Mouse (Mus musculus) frontal cortex, postnatal 25 days (tissue): ENCODE data around the gene Tex26.

ENCODE experiments used
- DNase-seq, 2 experiments: peaks; one replicate each; pipeline ENCODE4 v3.0.0; 2022; ENCODE audit warnings: low spot score in 2 of 2

Tex26 gene

DNA sequence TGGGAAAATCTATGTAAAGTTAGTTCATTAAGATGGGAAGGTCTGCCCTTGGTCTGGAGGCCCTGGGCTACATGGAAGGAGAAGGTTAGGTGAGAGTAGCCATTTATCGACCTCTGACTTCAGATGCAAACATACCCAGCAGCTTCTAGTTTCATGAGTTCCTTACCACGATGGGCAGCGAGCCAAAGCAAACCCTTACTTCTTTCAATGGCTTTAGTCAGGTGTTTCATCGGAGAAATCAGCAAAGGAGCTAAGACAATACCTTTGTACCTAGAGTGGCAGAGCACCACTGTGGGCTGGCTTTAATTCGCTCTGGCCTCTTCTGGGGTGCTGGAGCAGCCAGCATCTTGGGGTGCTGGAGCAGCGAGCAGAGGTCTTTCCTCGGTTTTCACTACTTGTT, 5.8 kb upstream of the Tex26 start:
- no peak for DNase-seq

DNA sequence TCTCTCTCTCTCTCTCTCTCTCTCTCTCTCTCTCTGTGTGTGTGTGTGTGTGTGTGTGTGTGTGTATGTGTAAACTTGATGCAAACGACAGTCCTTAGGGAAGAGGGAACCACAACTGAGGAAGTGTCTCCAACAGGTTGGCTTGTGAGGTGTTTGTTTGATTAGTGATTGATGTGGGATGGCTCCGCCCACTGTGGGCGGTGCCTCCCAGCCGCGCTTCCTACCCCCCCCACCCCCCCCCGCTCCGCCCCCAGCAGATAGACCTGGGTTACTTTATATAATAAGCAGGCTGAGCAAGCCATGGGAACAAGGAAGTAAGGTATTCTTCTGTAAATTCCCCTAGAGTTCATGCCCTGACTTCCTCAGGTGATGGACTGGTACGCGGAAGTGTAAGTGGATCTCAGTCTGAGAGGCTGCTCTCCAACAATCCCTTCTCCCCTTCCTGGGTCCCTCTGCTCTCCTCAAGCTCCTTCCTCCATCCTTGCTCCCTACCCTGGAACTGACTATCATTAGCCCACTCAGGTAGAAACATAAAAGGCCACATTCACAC, 5.2 kb upstream of the Tex26 start:
- DNase-seq: no peak

DNA sequence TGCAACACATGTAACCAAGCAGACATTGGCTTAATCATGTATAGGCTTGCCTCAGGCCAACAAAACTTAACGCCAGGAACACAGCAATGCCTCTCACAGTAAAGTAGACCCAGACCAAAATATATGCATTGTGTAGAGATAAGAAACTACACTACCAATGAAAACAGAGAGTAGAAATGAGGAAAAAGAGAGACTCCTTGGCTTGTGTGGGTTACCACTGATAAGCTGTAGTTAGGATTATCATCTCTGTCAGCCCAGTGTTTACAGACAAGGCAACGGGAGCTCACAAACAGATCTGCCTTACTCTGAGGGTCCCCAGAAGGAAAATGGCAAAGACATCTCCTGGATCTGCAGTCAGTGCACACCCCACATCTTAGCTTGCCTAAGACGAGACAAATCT, 2.9 kb upstream of the Tex26 start:
- DNase-seq: no peak

DNA sequence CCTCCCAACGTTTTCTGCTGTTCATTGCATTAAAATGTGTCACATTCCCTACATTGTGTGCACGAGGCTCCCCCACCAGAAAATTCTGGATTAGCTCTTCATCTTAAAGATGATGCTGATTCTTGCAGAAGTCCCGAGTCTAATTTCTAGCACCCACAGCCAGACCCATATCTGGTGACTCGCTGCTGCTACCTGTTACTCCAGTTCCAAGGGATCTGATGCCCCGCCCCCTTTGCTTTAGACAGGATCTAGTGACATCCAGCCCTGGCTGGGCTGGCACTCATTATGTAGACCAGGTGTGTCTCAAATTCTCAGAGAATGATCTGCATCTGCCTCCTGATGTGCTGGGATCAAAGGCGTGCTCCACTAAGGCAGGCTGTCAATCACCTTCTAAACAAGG, 2.3 kb upstream of the Tex26 start:
- no peak for DNase-seq

DNA sequence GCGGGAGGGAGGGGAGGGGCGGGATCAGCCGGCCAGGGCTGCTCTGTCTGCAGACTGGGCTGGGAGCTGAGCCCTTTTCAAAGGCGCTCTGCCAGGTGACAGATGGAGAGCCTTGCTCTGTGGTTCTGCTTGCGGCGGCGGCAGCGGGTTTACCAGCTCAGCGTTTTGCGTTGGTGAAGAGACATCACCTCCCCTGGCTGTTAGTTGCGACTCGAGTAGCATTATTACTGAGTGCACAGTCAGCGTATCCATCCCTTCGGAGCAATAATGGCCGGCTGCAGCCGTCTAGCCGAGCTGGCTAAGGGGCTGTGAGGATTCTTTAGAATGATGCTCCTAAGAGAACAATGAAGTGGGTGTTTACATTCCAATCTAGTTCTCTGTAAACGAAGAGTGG, 717 bp downstream of the Tex26 start:
- DNase-seq: peak; percentile 37 to 44

DNA sequence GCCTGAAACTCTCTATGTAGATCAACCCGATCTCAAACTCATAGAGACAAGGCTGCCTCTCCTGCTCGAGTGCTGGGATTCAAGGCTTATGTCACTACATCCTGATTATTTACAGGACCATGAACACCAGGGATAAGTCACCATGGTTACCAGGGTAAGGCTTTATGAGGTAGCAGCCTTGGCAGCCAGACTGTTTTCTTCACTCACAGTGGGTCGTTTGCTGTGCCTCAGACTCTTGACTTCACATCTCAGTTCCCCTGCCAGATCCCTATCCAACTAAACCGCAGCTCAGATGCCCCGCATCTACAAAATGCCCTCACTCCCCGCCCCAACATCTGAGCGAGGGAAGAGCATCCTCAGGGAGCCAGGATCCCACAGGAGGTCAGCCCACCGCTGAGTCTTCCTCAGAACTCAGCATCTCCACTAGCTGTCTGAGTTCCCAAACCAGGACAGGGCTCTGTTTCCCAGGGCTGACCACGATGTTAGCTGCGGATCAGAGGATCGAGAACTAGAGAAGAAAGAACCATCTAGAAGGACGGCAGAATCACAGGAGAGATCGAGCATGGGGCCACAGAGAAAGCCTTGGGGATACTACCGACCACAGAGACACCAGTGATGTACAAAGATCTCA, 2.3 kb downstream of the Tex26 start:
- no peak for DNase-seq

DNA sequence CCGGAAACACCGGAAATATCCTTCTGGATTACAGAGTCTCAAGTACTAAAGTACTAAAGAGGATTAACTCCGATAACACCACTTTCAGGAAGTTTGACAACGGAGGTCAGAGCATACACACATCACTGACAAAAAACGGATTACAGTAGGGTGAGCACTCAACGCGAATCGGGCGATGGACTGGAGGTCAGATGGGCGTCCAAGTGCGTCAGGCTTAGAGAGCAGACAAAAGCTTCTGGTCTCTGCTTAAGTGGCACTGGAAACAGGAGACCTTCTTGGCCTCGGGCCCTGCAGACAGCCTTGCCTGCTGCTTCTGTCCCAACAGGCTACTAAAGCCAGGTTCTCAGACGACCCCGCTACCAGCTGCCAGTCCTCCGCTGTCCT, 2.8 kb downstream of the Tex26 start:
- DNase-seq: no peak

DNA sequence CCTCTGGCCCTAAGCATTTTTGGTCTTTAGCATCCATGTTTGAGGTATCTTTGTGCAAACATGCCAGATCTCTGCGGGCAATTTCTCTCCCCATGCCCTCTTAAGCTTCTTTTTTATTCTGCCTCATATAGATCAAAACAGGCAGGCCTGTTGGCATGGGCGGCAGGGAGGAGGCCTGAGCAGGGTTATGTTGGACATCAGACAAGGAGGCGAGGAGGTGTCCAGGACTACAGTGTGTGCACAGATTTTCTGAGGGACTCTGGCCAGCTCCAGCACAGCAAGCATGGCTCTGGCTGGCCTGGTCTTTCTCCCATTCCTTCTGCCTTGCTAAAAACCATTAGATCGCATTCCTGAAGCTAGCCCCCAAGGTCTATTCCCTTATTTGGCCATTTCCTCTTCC, 5.0 kb downstream of the Tex26 start:
- no peak for DNase-seq

DNA sequence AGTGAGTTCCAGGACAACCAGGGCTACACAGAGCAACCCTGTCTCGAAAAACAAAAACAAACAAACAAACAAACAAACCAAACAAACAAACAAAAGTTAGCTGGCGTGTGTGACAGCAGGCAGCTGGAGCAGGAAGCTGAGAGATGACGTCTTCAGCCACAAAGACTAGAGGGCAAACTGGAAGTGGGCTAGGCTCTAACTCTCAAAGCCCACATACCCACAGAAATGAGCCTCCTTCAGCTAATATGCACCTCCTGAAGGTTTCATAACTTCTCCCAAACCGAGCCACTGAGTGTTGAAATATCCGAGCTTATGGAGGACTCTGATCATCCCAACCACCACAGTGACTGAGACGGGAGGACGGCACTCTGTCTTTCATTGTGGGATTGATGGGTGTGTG, 7.0 kb downstream of the Tex26 start:
- DNase-seq: no peak

DNA sequence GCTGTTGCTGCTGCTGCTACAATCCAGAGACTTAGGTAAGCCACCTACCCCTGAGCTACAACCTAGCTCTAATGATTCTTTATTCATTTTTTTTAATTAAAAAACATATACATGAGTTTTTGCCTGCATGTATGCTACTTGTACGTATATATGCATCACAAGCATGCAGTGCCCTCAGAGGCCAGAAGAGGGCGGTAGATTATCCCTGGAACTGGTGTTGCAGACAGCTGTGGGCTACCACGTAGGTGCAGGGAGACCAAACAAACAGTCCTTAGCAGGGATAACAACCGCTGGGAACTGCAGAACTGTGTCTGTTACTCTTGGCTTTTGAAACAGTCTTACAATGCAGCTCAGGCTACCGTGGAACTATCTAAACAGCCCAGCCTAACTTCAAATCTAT, 8.3 kb downstream of the Tex26 start:
- DNase-seq: no peak

DNA sequence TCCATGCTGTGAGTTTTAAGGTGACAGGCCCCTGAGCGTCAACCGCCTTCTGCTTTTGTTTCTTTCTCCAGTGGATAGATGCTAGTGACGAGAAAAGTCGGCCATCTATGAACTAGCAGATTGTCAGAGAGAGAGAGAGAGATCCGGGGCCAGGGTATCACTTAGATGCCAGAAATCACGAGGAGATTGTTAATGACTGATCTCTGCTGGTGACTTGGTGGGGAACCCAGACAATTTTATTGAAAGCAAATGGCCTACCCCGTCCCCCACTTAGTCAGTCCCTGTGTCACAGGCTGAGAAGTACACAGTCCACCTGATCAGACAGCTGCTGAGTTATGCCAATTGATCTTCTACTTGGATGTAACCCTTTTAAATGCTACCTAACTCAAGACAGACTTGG, 9.9 kb downstream of the Tex26 start:
- DNase-seq: no peak

DNA sequence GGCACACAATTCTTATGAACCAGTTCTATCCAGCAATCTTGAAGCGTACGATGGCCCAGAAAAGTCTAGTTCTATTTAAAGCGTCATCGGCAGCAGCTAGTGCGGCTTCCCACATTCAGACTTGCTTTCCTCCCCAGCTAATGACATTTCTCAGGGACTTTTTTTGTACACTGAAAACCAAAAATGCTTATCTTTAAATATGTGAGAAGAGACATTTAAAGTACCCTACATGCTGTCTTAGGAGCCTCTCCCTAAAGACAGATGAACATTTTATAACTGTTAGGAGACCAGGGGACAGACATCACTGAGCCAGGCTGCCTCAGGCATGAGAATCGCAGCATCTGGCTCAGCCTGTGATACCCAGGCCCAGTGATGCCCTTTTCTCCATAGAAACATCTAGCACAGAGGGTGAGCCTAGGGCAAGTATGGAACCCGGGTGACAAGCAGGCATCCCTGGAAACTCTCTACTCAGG, 11.8 kb downstream of the Tex26 start:
- no peak for DNase-seq

DNA sequence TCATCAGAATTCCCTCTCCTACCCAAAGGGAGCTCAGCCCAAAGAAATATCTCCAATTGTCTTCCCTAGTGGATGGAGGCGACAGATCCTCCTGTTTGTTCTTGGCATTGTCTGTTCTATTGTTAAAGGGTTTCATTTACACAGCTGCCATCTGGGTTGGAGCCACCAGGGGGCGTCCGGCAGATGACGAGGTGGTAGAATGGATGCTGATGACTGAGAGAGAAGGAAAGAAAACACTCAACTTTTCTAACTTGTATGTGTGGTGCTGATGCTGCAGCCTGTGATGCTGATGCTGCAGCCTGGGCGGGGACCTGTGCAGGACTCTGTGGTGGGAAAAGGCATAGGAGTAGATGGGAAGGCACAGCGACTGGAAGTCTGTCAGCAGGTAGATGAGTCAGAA, 14.8 kb downstream of the Tex26 start:
- DNase-seq: peak; percentile 54 to 74

DNA sequence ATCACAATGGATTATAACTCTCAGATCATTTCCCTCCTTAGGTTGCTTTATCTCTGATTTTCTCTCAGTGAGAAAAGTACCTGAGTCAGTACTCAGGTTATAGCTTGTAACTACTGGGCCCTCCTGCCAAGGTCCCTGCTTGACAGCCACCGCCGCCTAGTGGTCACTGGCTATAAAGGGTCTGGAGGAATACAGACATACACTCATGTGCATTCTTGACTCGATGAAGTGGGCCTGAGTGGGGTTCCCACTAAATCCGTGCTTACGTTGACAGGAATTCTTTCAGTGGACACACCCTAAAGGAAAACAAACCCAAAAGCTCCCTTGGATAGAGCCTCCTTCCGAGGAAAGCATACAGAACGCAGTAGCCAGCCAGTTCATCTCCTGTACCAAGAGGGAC, 17.1 kb downstream of the Tex26 start:
- no peak for DNase-seq

DNA sequence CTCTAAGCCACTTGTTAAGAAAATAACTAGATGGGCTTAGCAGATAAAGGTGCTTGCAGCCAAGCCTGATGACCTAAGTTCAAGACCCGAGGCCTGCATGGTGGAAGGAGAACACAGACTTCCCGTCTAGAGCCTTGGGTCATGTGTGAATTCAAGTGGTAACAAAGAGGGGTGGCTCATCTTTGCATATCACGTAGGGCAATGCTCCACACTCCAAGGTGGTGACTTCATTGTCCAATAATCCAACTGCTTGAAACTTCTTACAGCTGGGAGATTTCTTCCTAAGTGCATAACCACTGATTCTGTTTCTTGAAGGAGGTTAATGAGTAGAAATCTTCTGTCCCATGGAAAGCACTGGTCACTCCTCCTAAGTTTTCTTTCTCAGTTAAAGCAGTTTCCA, 22.6 kb downstream of the Tex26 start:
- no peak for DNase-seq

DNA sequence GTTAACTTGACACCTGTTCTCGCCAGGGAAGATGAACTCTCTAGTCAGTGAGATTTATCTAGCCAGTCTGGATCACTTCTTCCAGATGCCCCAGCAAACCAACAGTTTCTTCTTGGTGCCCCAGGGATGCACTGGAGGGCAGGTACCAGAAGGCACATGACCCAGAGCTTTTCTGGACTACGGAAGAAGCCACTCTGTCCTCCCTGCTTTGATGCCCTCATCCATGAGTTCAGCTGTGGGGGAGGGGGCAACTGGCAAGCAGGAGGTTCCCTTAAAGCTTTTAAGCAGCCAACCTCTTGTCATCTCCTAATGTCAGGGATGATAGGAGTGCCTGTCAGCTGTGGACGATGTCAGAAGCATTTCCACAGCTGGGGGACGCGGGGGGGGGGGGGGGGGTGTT, 25.8 kb downstream of the Tex26 start:
- DNase-seq: no peak

DNA sequence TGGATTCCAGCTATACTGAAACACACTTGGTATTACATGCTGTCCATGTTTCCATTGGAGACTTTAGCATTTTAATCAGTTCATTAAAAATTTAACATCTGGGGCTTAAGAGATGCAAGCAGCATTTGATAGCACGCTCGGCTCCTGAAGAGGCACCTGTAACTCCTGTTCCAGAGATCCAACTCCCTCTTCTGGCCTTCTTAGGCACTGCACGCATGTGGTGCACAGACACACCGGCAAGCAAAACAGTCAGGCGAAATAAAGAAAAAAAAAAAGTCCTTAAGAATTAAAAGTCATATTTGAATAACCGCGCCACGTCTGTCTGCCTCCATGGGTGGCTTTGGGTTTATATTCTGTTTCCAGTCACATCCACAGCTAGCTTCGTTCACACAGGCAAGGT, 34.7 kb downstream of the Tex26 start:
- no peak for DNase-seq

DNA sequence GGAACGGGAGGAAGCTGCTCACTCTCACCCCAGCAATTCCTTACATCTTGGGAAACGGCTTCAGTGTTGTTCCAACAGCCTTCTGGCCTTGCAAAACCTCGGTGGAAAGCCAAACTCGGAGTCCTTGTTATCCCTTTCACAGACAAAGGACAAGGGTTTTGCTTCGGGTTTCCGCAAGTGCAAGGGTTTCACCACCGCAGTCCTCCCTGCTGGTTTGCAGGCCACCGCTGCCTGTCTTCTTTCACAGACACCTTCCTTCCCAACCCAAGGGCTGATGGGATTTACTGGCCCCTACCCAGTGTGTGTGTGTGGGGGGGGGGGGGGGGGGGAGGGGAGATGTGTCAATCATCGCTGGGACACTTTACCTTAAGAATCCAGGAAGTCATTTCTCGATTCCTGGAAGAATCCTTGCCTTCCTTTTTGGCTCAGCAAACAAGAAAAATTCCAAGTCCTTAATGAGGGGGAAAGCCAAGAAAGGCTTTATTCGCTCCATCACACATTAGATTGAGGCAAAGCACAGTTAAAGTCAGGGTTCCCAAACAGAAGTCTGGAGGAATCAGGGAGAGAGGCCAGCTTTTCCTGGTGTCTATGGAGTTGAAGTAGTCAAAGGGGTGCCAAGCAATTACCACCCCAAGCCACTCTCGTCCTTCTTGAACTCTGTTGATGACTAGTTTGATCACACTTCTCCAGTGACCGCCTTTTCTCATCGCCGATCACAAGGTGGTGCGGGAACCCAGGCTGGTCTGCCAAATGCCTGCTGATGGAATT, 35.4 kb downstream of the Tex26 start:
- no peak for DNase-seq

DNA sequence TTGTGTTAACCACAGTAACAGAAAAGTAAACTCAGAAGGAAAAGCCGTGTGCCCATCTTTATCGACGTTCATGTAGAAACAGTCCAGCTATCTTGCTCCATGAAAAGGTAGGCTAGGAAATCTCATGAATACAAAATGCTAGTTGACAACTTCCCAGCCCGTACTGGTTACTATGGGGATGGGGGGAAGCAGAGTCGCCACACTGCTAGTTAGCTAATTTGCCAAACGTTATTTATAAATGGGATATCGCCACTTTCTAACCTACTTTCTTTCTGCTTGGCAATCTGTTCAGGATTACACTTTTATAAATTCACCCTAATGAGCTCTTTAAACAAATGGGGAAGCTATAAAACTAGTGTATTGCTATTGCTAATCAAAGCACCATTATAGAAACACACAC, 42.5 kb downstream of the Tex26 start:
- no peak for DNase-seq

DNA sequence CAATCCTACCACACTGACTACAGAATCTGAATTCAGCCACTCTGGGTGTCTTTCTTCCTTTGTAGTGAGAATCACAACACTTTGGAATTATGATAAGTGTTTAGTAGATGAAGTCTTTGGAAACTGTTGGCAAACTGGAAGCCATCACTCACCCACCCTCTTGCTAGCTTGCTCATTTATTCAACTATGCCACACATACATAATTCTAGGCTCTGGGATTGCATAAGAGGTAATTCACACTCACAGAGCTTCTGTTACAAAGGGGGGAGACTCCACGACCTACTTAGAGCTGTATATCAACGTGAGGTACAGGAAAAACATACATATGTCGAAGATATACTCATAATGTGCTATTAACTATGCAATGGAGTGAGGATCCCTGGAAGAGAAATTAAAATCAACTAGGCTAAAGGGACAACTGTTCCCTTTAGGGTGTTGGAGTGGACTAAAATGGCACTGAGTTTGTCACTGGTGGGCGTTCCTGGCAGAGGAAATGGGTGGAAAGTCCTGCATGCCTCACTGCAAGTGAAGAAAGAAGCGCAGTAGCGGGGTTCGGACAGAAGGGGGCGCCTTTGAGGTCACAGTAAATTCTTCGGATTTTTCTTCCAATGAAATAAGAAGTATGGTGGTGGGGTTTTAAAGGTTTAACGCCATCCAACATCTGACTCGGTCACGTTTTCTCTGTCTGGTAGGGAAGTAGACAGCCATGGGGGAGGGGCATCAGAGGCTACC, 44.0 kb downstream of the Tex26 start:
- no peak for DNase-seq

DNA sequence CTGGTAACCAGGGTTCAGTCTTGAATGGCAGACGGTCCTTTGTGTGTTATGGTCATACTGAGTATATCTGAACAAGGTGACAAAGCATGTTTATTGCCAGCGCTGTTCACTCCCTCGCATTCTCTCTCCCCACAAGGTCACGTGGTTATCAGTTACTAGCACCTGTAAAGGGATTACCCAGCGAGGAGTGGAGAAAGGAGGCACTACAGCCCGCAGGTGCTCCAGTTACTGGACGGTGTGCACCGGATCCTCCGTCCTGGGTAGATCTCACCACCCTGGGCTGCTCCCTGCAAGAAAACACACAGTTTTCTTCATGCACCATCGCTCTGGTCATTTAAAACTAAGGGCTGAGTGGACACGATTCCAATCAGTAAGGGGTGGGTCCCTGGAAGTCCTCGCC, 44.8 kb downstream of the Tex26 start:
- DNase-seq: no peak

DNA sequence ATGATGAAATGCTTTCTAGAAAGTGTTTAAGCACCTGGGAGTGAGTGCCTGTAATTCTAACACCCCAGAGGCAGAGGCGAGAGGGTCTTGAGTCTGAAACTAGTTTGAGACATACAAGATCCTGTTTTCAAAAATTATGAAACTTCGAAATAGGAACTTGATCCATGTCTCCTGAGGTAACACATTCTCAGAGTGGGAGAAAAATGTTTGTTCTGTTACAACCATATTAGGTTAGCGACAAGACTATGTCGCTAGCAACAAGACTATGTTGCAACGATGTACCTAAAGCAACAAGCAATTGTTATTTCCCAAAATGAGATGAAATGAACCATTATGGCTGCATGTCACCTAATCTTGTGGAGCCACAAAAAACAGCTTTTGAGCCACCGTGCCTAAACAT, 46.0 kb downstream of the Tex26 start:
- DNase-seq: no peak
